Mouse (Mus musculus): ENCODE results near the gene Creld2. TPM values are rescaled to one million over a fixed set of nuclear protein-coding genes. Genes with fewer than 3 reads are reported as not detected.

The Creld2 gene
- 21.7 and 48.7 TPM in 2 replicates for polyA plus RNA-seq (2012; rRNA removed; ENCODE audit: low replicate concordance)

DNA sequence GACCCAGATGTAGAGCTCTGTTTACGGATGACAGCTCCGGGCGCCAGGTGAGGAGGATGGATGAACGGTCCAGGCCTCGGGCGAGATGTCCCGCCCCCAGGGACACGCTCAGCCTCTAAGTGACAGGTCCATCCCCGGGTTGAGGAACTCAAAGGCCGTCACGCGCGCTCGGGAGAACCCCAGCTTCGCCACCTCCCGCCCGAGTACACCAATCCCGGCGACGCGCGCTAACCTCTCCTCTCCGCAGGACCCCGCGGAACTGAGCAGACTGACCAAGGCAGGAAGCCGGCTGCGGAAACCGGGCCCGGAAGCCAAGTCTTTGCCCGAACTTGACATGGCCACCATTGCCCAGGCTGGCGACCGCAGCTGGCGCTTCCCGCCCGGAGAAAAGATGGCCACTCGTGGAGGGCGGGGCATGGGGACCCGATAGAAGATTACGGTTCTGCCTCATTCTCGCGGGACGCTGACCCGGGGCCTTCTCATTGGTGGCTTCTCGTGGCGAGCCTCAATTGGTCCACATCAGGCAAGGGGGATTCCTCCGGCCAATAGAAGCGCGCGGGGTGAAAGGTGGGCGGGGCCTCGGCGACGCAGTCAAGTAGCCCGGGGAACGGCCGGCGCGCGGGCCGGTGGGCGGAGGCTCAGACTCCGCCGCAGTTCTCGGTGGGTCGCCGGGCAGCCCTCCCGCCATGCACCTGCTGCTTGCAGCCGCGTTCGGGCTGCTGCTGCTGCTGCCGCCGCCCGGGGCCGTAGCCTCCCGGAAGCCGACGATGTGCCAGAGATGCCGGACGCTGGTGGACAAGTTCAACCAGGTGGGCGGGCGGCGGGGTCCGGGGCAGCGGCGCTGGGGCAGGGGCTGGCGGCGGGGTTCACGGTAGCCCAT lies at the start of gene Creld2, which contains the start of gene Alg12:
Gene Creld2 (plus strand): TSS at position 621 of the 880 bp plus-strand sequence.
Gene Alg12 (minus strand): TSS at position 293 of the 880 bp plus-strand sequence.

DNA sequence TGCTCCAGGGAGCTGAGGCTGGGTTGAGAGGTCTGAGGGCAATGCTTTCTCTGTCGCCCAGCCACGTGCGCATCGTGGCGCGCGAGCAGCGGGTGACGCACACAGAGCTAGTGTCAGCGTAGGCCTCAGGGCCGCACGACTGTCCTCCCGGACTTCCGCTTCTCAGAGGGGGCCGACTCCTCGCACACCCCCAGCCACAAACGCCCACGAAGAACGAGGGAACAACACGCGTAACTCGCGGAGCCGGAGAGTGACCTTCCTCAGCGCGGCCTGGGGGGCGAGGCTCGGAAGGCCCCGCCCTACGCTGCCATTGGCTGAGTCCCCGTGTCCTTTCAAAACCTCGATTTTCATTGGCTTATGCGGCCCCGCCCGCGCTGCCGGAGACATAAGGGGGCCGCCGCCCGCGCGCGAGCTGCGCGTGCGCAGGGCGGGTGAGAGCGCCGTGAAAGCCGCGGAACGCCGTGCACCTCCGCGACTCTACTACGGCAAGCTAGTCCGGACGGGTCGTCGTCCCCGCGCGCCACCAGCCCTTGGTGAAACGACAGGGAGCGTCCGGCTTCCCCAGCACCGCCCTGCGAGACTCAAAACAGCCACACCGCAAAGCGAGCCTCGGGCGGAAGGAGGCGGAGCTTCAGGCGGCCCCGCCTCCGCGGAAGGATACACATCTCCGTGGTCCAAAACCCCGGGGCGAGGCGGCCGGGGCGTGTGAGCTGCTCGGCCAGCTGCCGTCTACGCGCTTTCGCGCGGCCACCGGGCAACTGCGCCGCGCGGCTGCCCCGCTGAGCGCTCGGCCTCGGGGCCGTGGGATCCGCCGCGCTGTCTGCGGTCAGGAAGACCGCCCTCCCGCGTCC lies 42.6 kb downstream of the Creld2 start, which contains the start of gene Pim3:
Gene Pim3 (plus strand): TSS at position 415 of the 851 bp plus-strand sequence.

Other genes with a start within 250 kb of the Creld2 start
- not detected in 2 replicates for gene Zdhhc25, start 219.3 kb upstream of the Creld2 start, polyA plus RNA-seq (2012; rRNA removed; ENCODE audit: low replicate concordance)
- gene Brd1, start 85.4 kb upstream of the Creld2 start, polyA plus RNA-seq (2012; rRNA removed; ENCODE audit: low replicate concordance) = 8.2 and 21.8 TPM in 2 replicates
- 2.9 and 8.5 TPM in 2 replicates for gene Zbed4, start 68.0 kb upstream of the Creld2 start, polyA plus RNA-seq (2012; rRNA removed; ENCODE audit: low replicate concordance)
- gene Alg12, start 328 bp upstream of the Creld2 start, polyA plus RNA-seq (2012; rRNA removed; ENCODE audit: low replicate concordance) = 18.6 and 24.9 TPM in 2 replicates
- gene Pim3, start 42.5 kb downstream of the Creld2 start, polyA plus RNA-seq (2012; rRNA removed; ENCODE audit: low replicate concordance) = 48.2 and 85.1 TPM in 2 replicates
- gene Ttll8, start 134.8 kb downstream of the Creld2 start, polyA plus RNA-seq (2012; rRNA removed; ENCODE audit: low replicate concordance) = not detected in 2 replicates
- 0.17 TPM in 1 of 2 replicates, not detected in the other for gene Mlc1, start 159.4 kb downstream of the Creld2 start, polyA plus RNA-seq (2012; rRNA removed; ENCODE audit: low replicate concordance)
- not detected in 2 replicates for gene Mov10l1, start 163.3 kb downstream of the Creld2 start, polyA plus RNA-seq (2012; rRNA removed; ENCODE audit: low replicate concordance)
- 0.33 TPM in 1 of 2 replicates, not detected in the other for gene Panx2, start 240.1 kb downstream of the Creld2 start, polyA plus RNA-seq (2012; rRNA removed; ENCODE audit: low replicate concordance)